Mouse (Mus musculus) embryo, embryonic 10.5 days (tissue): Measurements from ENCODE around the gene Nmrk1.

Source experiments
- DNase-seq: peaks from one replicate; pipeline ENCODE4 v3.0.0-alpha.2; 2015; ENCODE audit warnings: low spot score

Nmrk1 gene

GRCm38 (mm10) chr19:18653058-18653457 is 21.3 kb downstream of the Nmrk1 start:
- no peak for DNase-seq

- DNase-seq, result no peak
These were observed 22.6 kb downstream of the Nmrk1 start for GRCm38 (mm10) chr19:18654330-18654729.

- DNase-seq, result no peak
These were observed 23.2 kb downstream of the Nmrk1 start for GRCm38 (mm10) chr19:18654984-18655383.

DNA sequence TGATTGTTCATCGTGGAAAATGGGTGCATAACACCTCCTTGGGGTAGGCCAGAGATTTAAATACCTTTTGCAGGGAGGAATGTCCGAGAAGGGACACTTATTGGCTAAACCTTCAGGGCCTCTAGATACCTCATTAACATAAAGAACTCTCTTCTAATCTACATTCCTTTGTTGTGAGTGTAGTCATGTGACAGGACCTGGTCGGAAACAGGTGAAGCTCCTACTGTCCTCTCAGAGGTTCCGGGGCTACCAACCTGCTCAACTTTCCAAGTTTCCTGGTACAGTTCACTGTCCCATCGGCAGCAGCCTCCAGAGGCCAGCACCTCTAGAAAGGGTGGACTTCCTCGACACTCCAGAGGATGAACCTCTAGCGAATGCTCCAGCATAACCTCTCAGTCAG is 24.2 kb downstream of the Nmrk1 start:
- DNase-seq, result no peak

- DNase-seq, result no peak
These were observed 26.7 kb downstream of the Nmrk1 start for GRCm38 (mm10) chr19:18658473-18658872.

- DNase-seq, result no peak
These were observed 27.6 kb downstream of the Nmrk1 start for GRCm38 (mm10) chr19:18659349-18659748.

DNA sequence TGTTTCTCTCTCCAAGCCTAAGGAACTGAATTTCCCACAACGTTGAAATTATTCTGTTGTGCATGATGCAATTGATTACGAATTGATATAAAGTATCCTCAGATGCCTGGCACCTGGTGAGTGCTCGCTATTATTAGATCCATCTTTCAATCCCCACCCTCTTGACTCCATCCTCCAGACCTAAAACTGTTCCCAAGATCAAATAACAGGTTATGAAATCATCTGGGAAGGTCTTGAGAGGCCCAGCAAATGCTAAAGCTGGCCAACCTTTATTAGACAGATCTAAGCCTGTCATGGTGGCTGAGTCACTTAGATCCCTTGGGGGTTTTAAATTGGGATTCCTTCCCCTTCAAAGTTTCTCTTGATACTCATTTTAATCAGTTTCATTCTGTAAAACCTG is 28.7 kb downstream of the Nmrk1 start:
- DNase-seq, result no peak

DNA sequence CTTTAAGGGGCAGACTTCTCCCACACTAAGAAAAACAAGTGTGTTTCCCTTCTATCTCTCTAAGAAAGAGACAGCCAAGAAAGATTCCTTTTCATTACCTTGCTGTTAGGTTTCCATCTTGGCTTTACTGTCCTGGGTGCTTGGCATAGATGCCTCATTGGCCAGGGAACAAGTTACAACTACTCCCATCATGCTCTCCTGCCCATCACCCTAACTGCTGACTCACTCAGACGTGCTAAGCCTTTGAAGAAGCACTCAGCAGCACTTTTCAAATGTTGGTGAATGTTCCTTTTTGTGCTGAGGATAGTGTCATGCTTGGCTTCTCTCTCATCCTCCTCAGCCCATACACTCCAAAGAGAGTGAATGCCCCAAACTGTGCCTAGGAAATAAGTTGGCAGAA is 29.9 kb downstream of the Nmrk1 start:
- no peak for DNase-seq

DNA sequence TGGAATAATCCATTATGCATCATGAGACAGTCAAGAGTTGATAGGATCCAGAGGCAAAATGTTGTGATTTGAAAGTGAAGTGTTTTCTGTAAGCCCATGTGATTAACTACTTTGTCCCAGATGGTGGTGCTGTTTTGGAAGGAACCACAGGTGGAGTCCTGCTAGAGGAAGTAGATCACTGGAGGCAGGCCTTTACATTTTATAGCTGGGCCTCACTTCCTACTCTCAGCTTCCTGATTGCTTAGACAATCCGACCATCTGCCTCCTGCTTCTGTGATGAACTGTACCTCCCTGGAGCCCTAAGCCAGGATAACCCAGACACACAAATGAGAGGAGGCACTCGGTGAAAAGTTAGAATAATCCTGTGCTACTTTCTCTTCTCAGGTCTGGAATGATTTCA is 32.2 kb downstream of the Nmrk1 start:
- DNase-seq, result no peak

DNA sequence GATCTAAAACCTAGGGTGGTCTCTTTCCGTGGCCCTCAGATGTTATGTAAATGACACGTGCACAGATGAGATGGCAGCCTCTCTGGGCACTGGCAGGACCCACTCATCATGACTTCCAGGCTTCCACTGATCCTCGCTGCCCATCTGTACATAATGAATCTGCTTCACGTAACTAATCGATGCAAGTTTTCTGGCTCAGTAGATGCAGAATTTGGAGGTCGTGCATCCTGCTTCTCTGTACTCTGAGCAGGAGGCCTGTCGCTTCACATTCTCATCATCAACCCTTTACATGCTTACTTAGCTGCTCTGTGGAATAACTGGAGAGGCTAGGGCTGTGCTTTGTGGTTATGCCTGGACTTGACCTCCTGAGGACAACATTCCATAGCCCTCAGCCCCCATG is 35.2 kb downstream of the Nmrk1 start:
- DNase-seq, result no peak

DNA sequence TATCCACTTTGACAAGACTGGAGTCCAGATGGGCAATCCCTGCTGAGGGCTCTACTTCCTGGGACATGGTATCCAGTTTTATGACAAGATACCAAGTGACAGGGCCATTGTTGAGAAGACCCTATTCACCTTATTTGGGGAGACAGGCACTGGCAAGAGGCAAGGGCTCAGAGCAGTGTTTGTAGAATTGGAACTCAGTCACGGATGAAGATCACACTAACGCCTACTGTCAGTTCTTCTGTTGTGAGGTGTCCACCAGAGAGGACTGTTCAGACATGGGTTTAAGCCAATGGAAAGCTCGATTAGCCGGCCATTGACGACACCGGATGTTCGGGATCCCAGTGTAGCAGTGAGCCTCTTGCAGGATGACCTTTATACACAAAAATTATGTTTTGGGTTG is 37.8 kb downstream of the Nmrk1 start:
- no peak for DNase-seq

DNA sequence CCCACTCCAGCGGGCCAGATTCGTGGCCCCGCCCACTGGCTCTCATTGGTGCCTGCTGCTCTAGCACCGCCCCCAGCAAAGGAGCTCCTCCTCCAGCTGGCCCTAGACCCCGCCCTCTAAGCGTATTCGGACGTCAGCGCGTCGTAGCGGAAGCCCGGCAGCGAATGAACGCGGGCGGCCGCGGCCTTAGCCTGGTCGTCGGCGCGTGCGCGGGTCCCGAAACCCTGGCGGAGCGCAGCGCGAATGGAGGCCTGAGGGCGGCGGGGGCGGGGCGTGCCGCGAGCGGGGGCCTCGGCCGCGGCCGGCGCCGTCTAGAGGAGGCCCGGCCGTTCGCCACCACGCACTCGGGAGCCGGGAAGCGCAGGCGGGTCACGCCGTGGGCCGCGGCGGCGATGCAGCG is 38.9 kb downstream of the Nmrk1 start, which contains the start of gene Carnmt1:
Carnmt1 (plus strand) TSS at position 157 of the 400 bp plus-strand sequence.
- peak; percentile 99 for DNase-seq

GRCm38 (mm10) chr19:18671056-18671741 is 39.4 kb downstream of the Nmrk1 start:
- peak; percentile 46 for DNase-seq

- DNase-seq, result no peak
These were observed 40.7 kb downstream of the Nmrk1 start for GRCm38 (mm10) chr19:18672498-18672897.

GRCm38 (mm10) chr19:18673116-18673515 is 41.4 kb downstream of the Nmrk1 start:
- no peak for DNase-seq

GRCm38 (mm10) chr19:18682142-18682541 is 50.4 kb downstream of the Nmrk1 start:
- no peak for DNase-seq

- DNase-seq, result peak; percentile 75
These were observed 55.8 kb downstream of the Nmrk1 start for GRCm38 (mm10) chr19:18687556-18687955.

GRCm38 (mm10) chr19:18692176-18692575 is 60.4 kb downstream of the Nmrk1 start:
- no peak for DNase-seq

DNA sequence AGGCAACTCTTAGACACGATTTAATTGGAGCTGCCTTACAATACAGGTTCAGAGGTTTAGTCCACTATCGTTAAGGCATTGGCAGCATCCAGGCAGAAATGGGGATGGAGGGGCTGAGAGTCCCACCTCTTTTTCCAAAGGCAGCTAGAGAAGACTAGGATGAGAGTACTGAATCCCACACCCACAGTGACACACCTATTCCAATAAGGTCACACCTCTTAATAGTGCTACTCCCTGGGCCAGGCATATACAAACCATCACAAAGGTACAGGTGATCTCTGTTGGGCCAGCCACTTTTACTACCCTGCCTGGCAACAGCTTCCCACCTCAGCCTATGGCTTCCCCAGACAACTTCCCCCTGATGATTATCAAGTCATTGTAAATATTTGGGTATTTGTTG is 61.0 kb downstream of the Nmrk1 start:
- no peak for DNase-seq

DNA sequence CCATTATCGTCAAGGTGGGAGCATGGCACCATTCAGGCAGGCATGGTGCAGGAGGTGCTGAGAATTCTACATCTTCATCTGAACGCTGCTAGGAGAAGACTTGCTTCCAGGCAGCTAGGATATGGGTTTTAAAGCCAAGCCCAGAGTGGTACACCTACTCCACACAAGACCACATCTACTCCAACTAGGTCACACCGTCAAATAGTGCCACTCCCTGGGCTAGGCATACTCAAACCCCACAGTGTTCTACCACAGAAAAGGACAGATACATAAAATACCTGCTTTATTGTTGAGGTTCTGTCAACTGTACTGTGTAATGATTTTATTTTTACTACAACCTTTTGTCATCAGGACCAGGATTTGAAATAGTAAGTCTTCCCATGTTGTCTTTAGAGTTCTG is 63.4 kb downstream of the Nmrk1 start:
- DNase-seq, result no peak

GRCm38 (mm10) chr19:18695552-18695951 is 63.8 kb downstream of the Nmrk1 start:
- DNase-seq, result no peak
